8 mouse cellular contexts compared by ENCODE assay signal in genomic region chr9:123237739-123238138, GRCm38 (mm10). TPM values are rescaled to one million over a fixed set of nuclear protein-coding genes. Genes with fewer than 3 reads are reported as not detected.
DNase-seq lines count a peak whose midpoint lies in the region; ATAC-seq and TF ChIP-seq lines count a peak whose summit lies in the region.

No protein-coding gene starts in this region.

- H3K9ac ChIP-seq in hindbrain, postnatal 0 days (replicated peaks; ENCODE audit: low read length) = no peak overlapping the region
- no peak overlapping the region for H3K9ac ChIP-seq in hindbrain, embryonic 11.5 days (ENCODE audit: low read depth, low read length)
- H3K9ac ChIP-seq in liver, embryonic 11.5 days (ENCODE audit: low read depth, low read length) = no peak overlapping the region

- DNase-seq in hindbrain, postnatal 0 days (ENCODE audit: low spot score) = peak; percentile 27
- DNase-seq in hindbrain, embryonic 11.5 days (ENCODE audit: low spot score) = no peak
- DNase-seq in embryonic facial prominence, embryonic 10.5 days (ENCODE audit: low spot score) = no peak
- DNase-seq in heart, postnatal 4 days = peak; percentile 63
- DNase-seq in liver, embryonic 11.5 days (ENCODE audit: low spot score) = no peak
- peak; percentile 31 for DNase-seq in testis, postnatal 14 days (ENCODE audit: low spot score)
- DNase-seq in frontal cortex, postnatal 14 days (ENCODE audit: low spot score in 2 of 2) = no peak

- peak overlapping the region; percentile 32; the same call in 1 of the 2 replicates for H3K27ac ChIP-seq in hindbrain, postnatal 0 days
- no peak overlapping the region for H3K27ac ChIP-seq in hindbrain, embryonic 11.5 days (ENCODE audit: low read depth, low read length)
- peak overlapping the region; percentile 16 for H3K27ac ChIP-seq in embryonic facial prominence, embryonic 10.5 days (replicated peaks)
- H3K27ac ChIP-seq in liver, embryonic 11.5 days (ENCODE audit: low read depth, low read length) = no peak overlapping the region

- H3K4me3 ChIP-seq in hindbrain, postnatal 0 days (ENCODE audit: low read length) = no peak overlapping the region
- H3K4me3 ChIP-seq in hindbrain, embryonic 11.5 days (ENCODE audit: low read depth, low read length) = no peak overlapping the region
- H3K4me3 ChIP-seq in embryonic facial prominence, embryonic 10.5 days = no peak overlapping the region
- no peak overlapping the region for H3K4me3 ChIP-seq in liver, embryonic 11.5 days (ENCODE audit: low read depth, low read length)

- no peak for ATAC-seq in hindbrain, postnatal 0 days
- ATAC-seq in hindbrain, embryonic 11.5 days (ENCODE audit: low FRiP score) = no peak
- ATAC-seq in liver, embryonic 11.5 days (replicated peaks; ENCODE audit: low FRiP score) = peak; percentile 29; the same call in 1 of the 2 replicates
- ATAC-seq in cerebellum, adult (ENCODE audit: insufficient number of reproducible peaks, low FRiP score, low TSS enrichment) = no peak

- H3K4me2 ChIP-seq in hindbrain, postnatal 0 days (ENCODE audit: low read depth, low read length) = no peak overlapping the region
- H3K4me2 ChIP-seq in hindbrain, embryonic 11.5 days (replicated peaks; ENCODE audit: low read depth, low read length) = no peak overlapping the region
- H3K4me2 ChIP-seq in liver, embryonic 11.5 days = no peak overlapping the region

- TF ChIP-seq CTCF in hindbrain, postnatal 0 days (IDR thresholded peaks at IDR 0.05; ENCODE audit: low read depth) = no peak

- no peaks in the 10 kb centered on the region for H3K27me3 ChIP-seq in hindbrain, postnatal 0 days (ENCODE audit: insufficient read depth, low read length)
- no peaks in the 10 kb centered on the region for H3K27me3 ChIP-seq in hindbrain, embryonic 11.5 days (ENCODE audit: control insufficient read depth, insufficient read depth, low read length)
- H3K27me3 ChIP-seq in embryonic facial prominence, embryonic 10.5 days (replicated peaks; ENCODE audit: low read depth, poor library complexity, severe bottlenecking) = no peaks in the 10 kb centered on the region
- H3K27me3 ChIP-seq in liver, embryonic 11.5 days (replicated peaks; ENCODE audit: control insufficient read depth, insufficient read depth, low read length) = no peaks in the 10 kb centered on the region

- 0 out of 2 replicates have a peak, but pooled peaks cover 4% of the 10 kb centered on the region for H3K4me1 ChIP-seq in hindbrain, postnatal 0 days (ENCODE audit: insufficient read depth, low read length)
- no peaks in the 10 kb centered on the region for H3K4me1 ChIP-seq in hindbrain, embryonic 11.5 days (replicated peaks; ENCODE audit: control insufficient read depth, insufficient read depth, low read length)
- H3K4me1 ChIP-seq in embryonic facial prominence, embryonic 10.5 days = peaks cover 23% of the 10 kb centered on the region
- peaks cover 6% of the 10 kb centered on the region; the same call in 1 of the 2 replicates for H3K4me1 ChIP-seq in liver, embryonic 11.5 days (replicated peaks; ENCODE audit: control insufficient read depth, insufficient read depth, low read length)

- no peaks in the 10 kb centered on the region for H3K9me3 ChIP-seq in hindbrain, postnatal 0 days (ENCODE audit: low read length)
- no peaks in the 10 kb centered on the region for H3K9me3 ChIP-seq in hindbrain, embryonic 11.5 days (ENCODE audit: control insufficient read depth, low read length)
- H3K9me3 ChIP-seq in embryonic facial prominence, embryonic 10.5 days = no peaks in the 10 kb centered on the region
- H3K9me3 ChIP-seq in liver, embryonic 11.5 days (ENCODE audit: control insufficient read depth, low read length) = no peaks in the 10 kb centered on the region

- 38% methylated on average over 2 of the region's 2 CpGs for WGBS in hindbrain, postnatal 0 days
- 32% methylated on average over 2 of the region's 2 CpGs for WGBS in hindbrain, embryonic 11.5 days
- 33% methylated on average over 2 of the region's 2 CpGs for WGBS in embryonic facial prominence, embryonic 10.5 days
- WGBS in liver, embryonic 11.5 days = 32% methylated on average over 2 of the region's 2 CpGs

- no peaks in the 10 kb centered on the region for H3K36me3 ChIP-seq in hindbrain, postnatal 0 days (ENCODE audit: insufficient read depth, low read length)
- H3K36me3 ChIP-seq in hindbrain, embryonic 11.5 days (ENCODE audit: control insufficient read depth, insufficient read depth, low read length) = no peaks in the 10 kb centered on the region
- H3K36me3 ChIP-seq in embryonic facial prominence, embryonic 10.5 days (replicated peaks) = no peaks in the 10 kb centered on the region
- no peaks in the 10 kb centered on the region for H3K36me3 ChIP-seq in liver, embryonic 11.5 days (ENCODE audit: control insufficient read depth, insufficient read depth, low read length)

RNA-seq across cellular contexts. Expression of gene Cdcp1, which starts 21.9 kb away (rescaled TPM):
- total RNA-seq in hindbrain, postnatal 0 days (2014; rRNA removed) = 0.26 and 0.29 TPM in 2 replicates
- polyA plus RNA-seq in hindbrain, postnatal 0 days (2015; fragmentation: Nextera tagmentation; extraction: Ambion mirVana) = 0.14 and 0.38 TPM in 2 replicates
- polyA plus RNA-seq in hindbrain, embryonic 11.5 days (2014; fragmentation: Nextera tagmentation; extraction: Ambion mirVana) = 0.66 and 1.2 TPM in 2 replicates
- 5.5 and 6.0 TPM in 2 replicates for polyA plus RNA-seq in embryonic facial prominence, embryonic 10.5 days (2016; fragmentation: Nextera tagmentation; extraction: Ambion mirVana)
- total RNA-seq in heart, postnatal 4 days (2021) = under 1 TPM; 0.10 to 0.25 TPM
- 0.59 and 0.83 TPM in 2 replicates for polyA plus RNA-seq in liver, embryonic 11.5 days (2014; fragmentation: Nextera tagmentation; extraction: Ambion mirVana)

RNA-seq across cellular contexts. Expression of gene Tmem158, which starts 22.8 kb away (rescaled TPM):
- total RNA-seq in hindbrain, postnatal 0 days (2014; rRNA removed) = 153 and 182 TPM in 2 replicates
- polyA plus RNA-seq in hindbrain, postnatal 0 days (2015; fragmentation: Nextera tagmentation; extraction: Ambion mirVana) = 46.1 and 51.6 TPM in 2 replicates
- polyA plus RNA-seq in hindbrain, embryonic 11.5 days (2014; fragmentation: Nextera tagmentation; extraction: Ambion mirVana) = 3.6 and 5.7 TPM in 2 replicates
- polyA plus RNA-seq in embryonic facial prominence, embryonic 10.5 days (2016; fragmentation: Nextera tagmentation; extraction: Ambion mirVana) = 4.6 and 5.0 TPM in 2 replicates
- 10 to 100 TPM; 24.7 to 25.4 TPM for total RNA-seq in heart, postnatal 4 days (2021)
- polyA plus RNA-seq in liver, embryonic 11.5 days (2014; fragmentation: Nextera tagmentation; extraction: Ambion mirVana) = 7.2 and 9.8 TPM in 2 replicates

Comparison
In these comparisons a context has a peak if more than half of its experiments do, and no peak if none do; other contexts are left out.
1. DNase-seq: peak in hindbrain, postnatal 0 days (single experiment), heart, postnatal 4 days (single experiment) and testis, postnatal 14 days (single experiment); none in hindbrain, embryonic 11.5 days (single experiment), embryonic facial prominence, embryonic 10.5 days (single experiment), liver, embryonic 11.5 days (single experiment) and frontal cortex, postnatal 14 days (0 of 2).
2. H3K27ac ChIP-seq: peak in hindbrain, postnatal 0 days (single experiment) and embryonic facial prominence, embryonic 10.5 days (single experiment); none in hindbrain, embryonic 11.5 days (single experiment) and liver, embryonic 11.5 days (single experiment).